ENCODE assay signal across 21 mouse cellular contexts in the genomic region with DNA sequence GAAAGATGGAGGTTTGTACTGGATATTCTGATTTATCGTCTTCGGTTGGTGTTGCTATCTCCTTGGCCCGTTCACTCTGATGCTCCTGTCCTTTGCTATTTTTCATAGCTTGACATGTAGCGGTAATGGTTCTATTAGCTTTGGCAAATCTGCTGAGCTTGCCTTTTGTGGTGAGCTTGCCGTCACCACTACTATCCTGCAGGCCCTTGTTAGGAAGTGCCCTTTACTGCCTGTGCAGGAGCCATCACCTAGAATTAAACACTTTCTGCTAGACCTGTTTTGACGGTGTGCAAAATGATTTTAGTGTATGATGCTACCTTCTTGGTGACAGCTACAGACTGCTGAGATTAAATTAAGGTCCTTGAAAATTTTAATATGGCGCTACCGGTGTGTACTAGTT.
DNase-seq lines count a peak whose midpoint lies in the region; ATAC-seq and TF ChIP-seq lines count a peak whose summit lies in the region.
"Had no signal": no experiment of that assay in that cellular context is flagged by ENCODE, and none has a peak within 500 bp of the region (broad histone marks: within the 10 kb centered on the region; RNA-seq: fewer than 3 reads in every experiment).

No protein-coding gene starts in this region.

- 83% methylated on average over 8 of the region's 8 CpGs for WGBS in hindbrain, embryonic 12.5 days
- WGBS in hindbrain, embryonic 11.5 days: 87% methylated on average over 8 of the region's 8 CpGs
- 82% methylated on average over 8 of the region's 8 CpGs for WGBS in neural tube, embryonic 13.5 days
- WGBS in neural tube, embryonic 15.5 days: 80% methylated on average over 8 of the region's 8 CpGs
- whole genome bisulfite sequencing in hindbrain, postnatal 0 days: 79% methylated on average over 8 of the region's 8 CpGs
- 87% methylated on average over 8 of the region's 8 CpGs for WGBS in midbrain, embryonic 13.5 days

- H3K4me1 ChIP-seq in hindbrain, embryonic 12.5 days: no peaks in the 10 kb centered on the region; the same call in 1 of the 2 replicates
- no peaks in the 10 kb centered on the region for H3K4me1 ChIP-seq in hindbrain, embryonic 11.5 days (replicated peaks; ENCODE audit: control insufficient read depth, insufficient read depth, low read length)
- peaks cover 16% of the 10 kb centered on the region; the same call in 1 of the 2 replicates for H3K4me1 ChIP-seq in neural tube, embryonic 13.5 days (replicated peaks)
- H3K4me1 ChIP-seq in neural tube, embryonic 15.5 days: 0 out of 2 replicates have a peak, but pooled peaks cover 2% of the 10 kb centered on the region
- no peaks in the 10 kb centered on the region for H3K4me1 ChIP-seq in hindbrain, postnatal 0 days (ENCODE audit: insufficient read depth, low read length)
- H3K4me1 ChIP-seq in midbrain, embryonic 13.5 days (replicated peaks): no peaks in the 10 kb centered on the region
- H3K4me1 ChIP-seq: forebrain, embryonic 10.5 days had no signal

- TF ChIP-seq CTCF in hindbrain, postnatal 0 days (IDR thresholded peaks at IDR 0.05; ENCODE audit: low read depth): no peak

- H3K4me3 ChIP-seq in hindbrain, embryonic 12.5 days: no peak overlapping the region
- H3K4me3 ChIP-seq in hindbrain, embryonic 11.5 days (ENCODE audit: low read depth, low read length): no peak overlapping the region
- no peak overlapping the region for H3K4me3 ChIP-seq in neural tube, embryonic 13.5 days
- no peak overlapping the region for H3K4me3 ChIP-seq in neural tube, embryonic 15.5 days (replicated peaks)
- no peak overlapping the region for H3K4me3 ChIP-seq in hindbrain, postnatal 0 days (ENCODE audit: low read length)
- H3K4me3 ChIP-seq in midbrain, embryonic 13.5 days (replicated peaks): no peak overlapping the region
- H3K4me3 ChIP-seq: embryonic facial prominence, embryonic 15.5 days; erythroblast, embryonic 14.5 days; forebrain, embryonic 10.5 days; heart, adult 2 months had no signal

- H3K4me2 ChIP-seq in hindbrain, embryonic 12.5 days (replicated peaks): no peak overlapping the region
- no peak overlapping the region for H3K4me2 ChIP-seq in hindbrain, embryonic 11.5 days (replicated peaks; ENCODE audit: low read depth, low read length)
- no peak overlapping the region for H3K4me2 ChIP-seq in neural tube, embryonic 13.5 days
- H3K4me2 ChIP-seq in neural tube, embryonic 15.5 days: no peak overlapping the region
- H3K4me2 ChIP-seq in hindbrain, postnatal 0 days (ENCODE audit: low read depth, low read length): no peak overlapping the region
- no peak overlapping the region for H3K4me2 ChIP-seq in midbrain, embryonic 13.5 days (replicated peaks)
- H3K4me2 ChIP-seq: embryonic facial prominence, embryonic 15.5 days; heart, embryonic 11.5 days had no signal

- no peaks in the 10 kb centered on the region for H3K9me3 ChIP-seq in hindbrain, embryonic 12.5 days (replicated peaks)
- H3K9me3 ChIP-seq in hindbrain, embryonic 11.5 days (ENCODE audit: control insufficient read depth, low read length): no peaks in the 10 kb centered on the region
- no peaks in the 10 kb centered on the region for H3K9me3 ChIP-seq in neural tube, embryonic 13.5 days
- no peaks in the 10 kb centered on the region for H3K9me3 ChIP-seq in neural tube, embryonic 15.5 days (replicated peaks)
- H3K9me3 ChIP-seq in hindbrain, postnatal 0 days (ENCODE audit: low read length): no peaks in the 10 kb centered on the region
- H3K9me3 ChIP-seq in midbrain, embryonic 13.5 days: no peaks in the 10 kb centered on the region
- H3K9me3 ChIP-seq: embryonic facial prominence, embryonic 15.5 days; forebrain, embryonic 10.5 days had no signal

- 0 out of 2 replicates have a peak overlapping the region, but pooled peaks have one; percentile 12 for H3K27ac ChIP-seq in hindbrain, embryonic 12.5 days
- H3K27ac ChIP-seq in hindbrain, embryonic 11.5 days (ENCODE audit: low read depth, low read length): no peak overlapping the region
- H3K27ac ChIP-seq in neural tube, embryonic 13.5 days (replicated peaks): peak overlapping the region; percentile 33; the same call in 1 of the 2 replicates
- no peak overlapping the region for H3K27ac ChIP-seq in neural tube, embryonic 15.5 days (replicated peaks)
- H3K27ac ChIP-seq in hindbrain, postnatal 0 days: no peak overlapping the region
- no peak overlapping the region for H3K27ac ChIP-seq in midbrain, embryonic 13.5 days
- H3K27ac ChIP-seq: embryonic facial prominence, embryonic 15.5 days; forebrain, embryonic 10.5 days; heart, adult 2 months had no signal

- H3K9ac ChIP-seq in hindbrain, embryonic 12.5 days: no peak overlapping the region
- H3K9ac ChIP-seq in hindbrain, embryonic 11.5 days (ENCODE audit: low read depth, low read length): no peak overlapping the region
- no peak overlapping the region for H3K9ac ChIP-seq in neural tube, embryonic 13.5 days
- H3K9ac ChIP-seq in neural tube, embryonic 15.5 days (replicated peaks): no peak overlapping the region
- no peak overlapping the region for H3K9ac ChIP-seq in hindbrain, postnatal 0 days (replicated peaks; ENCODE audit: low read length)
- H3K9ac ChIP-seq in midbrain, embryonic 13.5 days (replicated peaks): no peak overlapping the region
- H3K9ac ChIP-seq: embryonic facial prominence, embryonic 15.5 days had no signal

- H3K36me3 ChIP-seq in hindbrain, embryonic 12.5 days: no peaks in the 10 kb centered on the region
- H3K36me3 ChIP-seq in hindbrain, embryonic 11.5 days (ENCODE audit: control insufficient read depth, insufficient read depth, low read length): no peaks in the 10 kb centered on the region
- H3K36me3 ChIP-seq in neural tube, embryonic 13.5 days: no peaks in the 10 kb centered on the region
- no peaks in the 10 kb centered on the region for H3K36me3 ChIP-seq in neural tube, embryonic 15.5 days
- H3K36me3 ChIP-seq in hindbrain, postnatal 0 days (ENCODE audit: insufficient read depth, low read length): no peaks in the 10 kb centered on the region
- no peaks in the 10 kb centered on the region for H3K36me3 ChIP-seq in midbrain, embryonic 13.5 days
- H3K36me3 ChIP-seq: embryonic facial prominence, embryonic 15.5 days; forebrain, embryonic 10.5 days had no signal

- 0 out of 2 replicates have a peak, but pooled peaks have one; percentile 19 for ATAC-seq in hindbrain, embryonic 12.5 days (ENCODE audit: low FRiP score)
- no peak for ATAC-seq in hindbrain, embryonic 11.5 days (ENCODE audit: low FRiP score)
- ATAC-seq in neural tube, embryonic 13.5 days (ENCODE audit: low read depth): peak; percentile 23; the same call in 1 of the 2 replicates
- ATAC-seq in neural tube, embryonic 15.5 days (ENCODE audit: low FRiP score): no peak
- no peak for ATAC-seq in hindbrain, postnatal 0 days
- ATAC-seq in midbrain, embryonic 13.5 days: no peak
- ATAC-seq: activated CD4-positive, CD25-positive, alpha-beta regulatory T cell, adult 4 months; forebrain, embryonic 14.5 days; intestine, embryonic 16.5 days; Patski had no signal

- H3K27me3 ChIP-seq in hindbrain, embryonic 12.5 days: no peaks in the 10 kb centered on the region
- H3K27me3 ChIP-seq in hindbrain, embryonic 11.5 days (ENCODE audit: control insufficient read depth, insufficient read depth, low read length): no peaks in the 10 kb centered on the region
- no peaks in the 10 kb centered on the region for H3K27me3 ChIP-seq in neural tube, embryonic 13.5 days
- no peaks in the 10 kb centered on the region for H3K27me3 ChIP-seq in neural tube, embryonic 15.5 days (replicated peaks)
- no peaks in the 10 kb centered on the region for H3K27me3 ChIP-seq in hindbrain, postnatal 0 days (ENCODE audit: insufficient read depth, low read length)
- H3K27me3 ChIP-seq in midbrain, embryonic 13.5 days: no peaks in the 10 kb centered on the region
- H3K27me3 ChIP-seq: CH12.LX; embryonic facial prominence, embryonic 15.5 days; Patski had no signal

- no peak for DNase-seq in hindbrain, embryonic 11.5 days (ENCODE audit: low spot score)
- DNase-seq in hindbrain, postnatal 0 days (ENCODE audit: low spot score): peak; percentile 9
- DNase-seq: adrenal gland, postnatal 14 days; cerebellum, adult 8-10 months; cerebellum, postnatal 14 days; embryo, embryonic 11 days; gastrocnemius, postnatal 10 days; heart, adult 2 months had no signal

Comparison
In these comparisons a context has a peak if more than half of its experiments do, and no peak if none do; other contexts are left out.
1. ATAC-seq: peak in hindbrain, embryonic 12.5 days (single experiment) and neural tube, embryonic 13.5 days (single experiment); none in hindbrain, embryonic 11.5 days (single experiment), neural tube, embryonic 15.5 days (single experiment), hindbrain, postnatal 0 days (single experiment) and midbrain, embryonic 13.5 days (single experiment).
2. H3K27ac ChIP-seq: peak in hindbrain, embryonic 12.5 days (single experiment) and neural tube, embryonic 13.5 days (single experiment); none in hindbrain, embryonic 11.5 days (single experiment), neural tube, embryonic 15.5 days (single experiment), hindbrain, postnatal 0 days (single experiment) and midbrain, embryonic 13.5 days (single experiment).